Mouse (Mus musculus): ENCODE measurements around the gene Rnf157.

GRCm38 (mm10) chr11:116453889-116454288 lies 41.1 kb upstream of the Rnf157 start:
- TF ChIP-seq POLR2A (IDR thresholded peaks at IDR 0.05; ENCODE audit: low read depth, low read length) (no peak), CTCF (IDR thresholded peaks at IDR 0.05; ENCODE audit: borderline replicate concordance, insufficient read depth, low read length) (no peak)
